Mouse (Mus musculus) cerebellum, adult 2 months (tissue): ENCODE measurements around the gene Mrpl24. TPM values are rescaled to one million over a fixed set of nuclear protein-coding genes. Genes with fewer than 3 reads are reported as not detected.

ENCODE experiments used
- DNase-seq, 2 experiments: peaks; one replicate each; pipeline ENCODE4 v3.0.0; 2021
- H3K27ac ChIP-seq: fragments of 200-500 bp; 2 replicates; pipeline ENCODE4 v1.5.1; 2012; ENCODE audit warnings: low read length, control low read depth, inconsistent platforms; ENCODE audit not compliant: insufficient read depth
- H3K27me3 ChIP-seq: fragments of 200-500 bp; 2 replicates; pipeline ENCODE4 v1.6.1; 2012; ENCODE audit warnings: inconsistent platforms, mild to moderate bottlenecking, low read length, moderate library complexity; ENCODE audit not compliant: control insufficient read depth, insufficient read depth
- H3K4me1 ChIP-seq: fragments of 200-500 bp; 2 replicates; pipeline ENCODE4 v1.6.1; 2011; ENCODE audit warnings: low read length; ENCODE audit not compliant: control insufficient read depth, insufficient read depth
- H3K4me3 ChIP-seq: fragments of 200-500 bp; replicated peaks from 2 replicates; pipeline ENCODE3; 2011; ENCODE audit warnings: mild to moderate bottlenecking, low read depth, low read length, control low read depth; ENCODE audit not compliant: insufficient read depth
- CTCF ChIP-seq: fragments of 200-500 bp; IDR thresholded peaks from 2 replicates; pipeline ENCODE4 v1.5.1; 2011; ENCODE audit warnings: low read depth, mild to moderate bottlenecking, control low read depth, low read length, moderate library complexity, borderline replicate concordance; ENCODE audit not compliant: insufficient read depth
- POLR2A ChIP-seq: fragments of 200-500 bp; IDR thresholded peaks from 2 replicates; pipeline ENCODE4 v1.6.1; 2011; ENCODE audit warnings: low read length, control low read depth, borderline replicate concordance; ENCODE audit not compliant: insufficient read depth
- WGBS: fragments of 180-500 bp; shearing (Covaris S2); methylation state at CpG from one replicate; pipeline ENCODE4 v1.1.7; 2018; 5-methylcytosine and 5-hydroxymethylcytosine counted together
- polyA plus RNA-seq: library from polyadenylated mRNA; depleted of rRNA; stranded (reverse); fragments of >200 nt; gene quantifications from 2 replicates; pipeline ENCODE4 v1.2.3, GENCODE M21; 2012; rRNA removed

The Mrpl24 gene
- polyA plus RNA-seq, 1 experiment = 84.9 TPM

DNA sequence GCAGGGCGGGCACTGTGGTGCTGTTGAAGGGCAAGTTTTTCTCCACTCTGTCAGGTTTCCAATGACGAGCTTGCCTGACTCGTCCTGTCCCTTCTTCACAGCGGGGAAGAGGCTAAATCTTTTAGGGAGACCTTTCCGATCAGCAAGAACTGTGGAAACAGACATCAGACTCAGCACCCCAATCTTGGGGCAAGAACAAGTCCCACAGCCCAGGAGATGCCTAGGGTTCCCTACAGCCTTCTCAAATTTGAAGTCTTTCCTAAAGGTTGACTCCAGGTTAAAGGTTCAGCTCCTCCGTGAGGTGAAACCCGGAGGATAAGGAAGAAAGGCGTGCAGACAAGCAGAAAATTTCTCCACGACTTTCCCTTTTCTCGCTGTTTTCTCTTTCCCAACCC, 40.9 kb downstream of the Mrpl24 start:
- Histone ChIP-seq H3K27ac (no peak overlapping the region), H3K27me3 (0 out of 2 replicates have a peak, but pooled peaks cover 1% of the 10 kb centered on the region), H3K4me1 (no peaks in the 10 kb centered on the region), H3K4me3 (no peak overlapping the region)
- DNase-seq = no peak
- no peak for TF ChIP-seq CTCF
- 22% methylated on average over 10 of the region's 10 CpGs for WGBS

DNA sequence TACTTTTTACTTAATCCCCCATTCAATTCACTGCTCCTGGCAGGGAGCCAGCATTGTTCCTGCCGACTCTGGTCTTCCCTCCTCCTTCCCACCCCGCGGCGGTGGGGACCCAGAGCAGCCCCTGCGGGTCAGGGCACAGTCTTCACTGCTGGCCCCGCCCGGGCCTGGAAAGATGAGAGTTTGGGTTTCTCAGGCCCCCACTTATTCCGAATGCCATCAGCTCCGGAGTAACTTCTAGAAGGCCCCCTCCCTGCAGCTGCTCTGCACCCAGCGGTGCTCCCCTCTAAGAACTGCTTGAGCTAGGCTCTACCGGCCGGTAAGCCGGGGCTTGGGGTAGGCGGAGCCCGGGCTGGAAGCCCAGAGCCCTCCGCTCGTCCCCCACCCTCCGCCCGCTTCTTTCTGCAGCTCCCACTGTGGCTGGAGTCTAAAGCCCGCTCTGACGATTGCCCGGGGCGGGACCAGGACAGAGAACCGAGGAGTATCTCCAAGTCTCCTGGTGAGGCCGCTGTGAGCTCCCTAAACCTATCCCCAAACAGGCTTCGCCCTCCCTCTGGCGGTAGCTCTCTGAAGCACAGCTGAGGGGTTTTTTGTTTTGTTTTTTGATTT, 41.4 kb downstream of the Mrpl24 start:
- Histone ChIP-seq H3K27me3 (0 out of 2 replicates have a peak, but pooled peaks cover 1% of the 10 kb centered on the region), H3K27ac (no peak overlapping the region), H3K4me3 (peak overlapping the region; percentile 40), H3K4me1 (no peaks in the 10 kb centered on the region)
- no peak for TF ChIP-seq POLR2A
- TF ChIP-seq CTCF = peak; percentile 82
- under 1% methylated on average over 27 of the region's 27 CpGs for WGBS
- peak; percentile 67 to 76 for DNase-seq

DNA sequence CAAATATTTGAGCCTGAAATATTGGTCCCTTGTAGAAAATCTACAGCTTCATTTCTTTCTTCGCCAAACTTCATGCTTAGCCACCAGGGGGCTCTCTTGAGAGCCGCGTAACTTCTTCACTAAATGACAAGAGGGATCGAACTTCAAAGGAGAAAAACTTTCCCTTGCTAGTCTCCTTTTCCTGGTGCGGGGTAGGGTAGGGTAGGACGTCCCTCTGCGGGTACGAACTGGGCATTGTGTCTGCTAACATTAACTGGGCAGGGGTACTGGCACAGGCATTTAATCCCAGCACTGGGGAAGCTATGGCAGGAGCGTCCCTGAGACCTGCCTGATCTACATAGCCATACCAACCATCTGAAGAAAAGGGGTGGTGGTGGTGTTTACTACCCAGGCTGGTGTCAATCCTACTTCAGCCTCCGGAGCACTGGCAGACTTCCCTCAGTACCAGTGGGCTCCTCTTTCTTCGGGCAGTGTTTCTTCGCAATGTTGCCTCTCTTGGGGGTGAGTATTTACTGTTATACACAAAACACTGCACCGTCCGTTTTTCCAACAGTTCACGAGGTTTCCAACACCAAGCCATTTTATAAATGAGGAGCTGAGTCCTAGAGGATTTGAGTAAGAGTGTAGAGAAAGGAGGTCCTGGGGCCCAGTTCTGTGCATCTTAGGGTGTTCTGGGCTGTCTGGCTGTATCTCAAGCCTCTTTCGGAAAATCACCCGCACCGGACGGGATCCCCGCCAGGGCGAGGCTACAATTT, 51.1 kb downstream of the Mrpl24 start:
- Histone ChIP-seq H3K4me1 (peaks cover 7% of the 10 kb centered on the region; the same call in 1 of the 2 replicates), H3K27me3 (peaks cover 5% of the 10 kb centered on the region), H3K4me3 (no peak overlapping the region), H3K27ac (no peak overlapping the region)
- no peak for TF ChIP-seq POLR2A
- peak; percentile 45; the same call in 1 of the 2 replicates for TF ChIP-seq CTCF
- 2% methylated on average over 21 of the region's 21 CpGs for WGBS
- DNase-seq = peak in 1 of 2 experiments; percentile 51

DNA sequence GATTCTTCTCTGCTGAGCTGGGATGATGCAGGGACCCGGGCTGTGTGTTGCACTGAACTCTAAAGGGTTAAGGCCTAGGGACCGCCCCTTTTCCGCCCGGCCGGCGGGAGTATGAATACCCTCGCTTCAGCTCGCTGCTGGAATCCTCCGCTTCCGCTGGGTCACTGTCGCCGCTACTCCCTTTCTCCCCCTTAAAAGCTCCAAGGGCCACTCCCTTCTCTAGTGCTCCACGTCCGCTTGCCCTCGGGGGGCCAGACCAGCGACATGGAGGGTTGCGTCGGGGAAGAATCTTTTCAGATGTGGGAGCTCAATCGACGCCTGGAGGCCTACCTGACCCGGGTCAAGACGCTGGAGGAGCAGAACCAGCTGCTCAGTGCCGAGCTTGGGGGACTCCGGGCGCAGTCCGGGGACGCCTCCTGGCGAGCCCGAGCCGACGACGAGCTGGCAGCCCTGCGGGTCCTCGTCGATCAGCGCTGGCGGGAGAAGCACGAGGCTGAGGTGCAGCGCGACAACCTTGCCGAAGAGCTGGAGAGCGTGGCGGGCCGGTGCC, 51.7 kb downstream of the Mrpl24 start, which contains the start of gene Nes:
TSS of gene Nes (plus strand) at position 140 of the 550 bp plus-strand sequence.
- Histone ChIP-seq H3K27ac (no peak within 1 kb of the TSS), H3K4me1 (peaks cover 7% of the 10 kb centered on the region; the same call in 1 of the 2 replicates), H3K4me3 (no peak within 1 kb of the TSS), H3K27me3 (peaks cover 5% of the 10 kb centered on the region)
- WGBS = under 1% methylated on average over 44 of the region's 44 CpGs
- no peak for DNase-seq
- TF ChIP-seq POLR2A (no peak), CTCF (no peak)

DNA sequence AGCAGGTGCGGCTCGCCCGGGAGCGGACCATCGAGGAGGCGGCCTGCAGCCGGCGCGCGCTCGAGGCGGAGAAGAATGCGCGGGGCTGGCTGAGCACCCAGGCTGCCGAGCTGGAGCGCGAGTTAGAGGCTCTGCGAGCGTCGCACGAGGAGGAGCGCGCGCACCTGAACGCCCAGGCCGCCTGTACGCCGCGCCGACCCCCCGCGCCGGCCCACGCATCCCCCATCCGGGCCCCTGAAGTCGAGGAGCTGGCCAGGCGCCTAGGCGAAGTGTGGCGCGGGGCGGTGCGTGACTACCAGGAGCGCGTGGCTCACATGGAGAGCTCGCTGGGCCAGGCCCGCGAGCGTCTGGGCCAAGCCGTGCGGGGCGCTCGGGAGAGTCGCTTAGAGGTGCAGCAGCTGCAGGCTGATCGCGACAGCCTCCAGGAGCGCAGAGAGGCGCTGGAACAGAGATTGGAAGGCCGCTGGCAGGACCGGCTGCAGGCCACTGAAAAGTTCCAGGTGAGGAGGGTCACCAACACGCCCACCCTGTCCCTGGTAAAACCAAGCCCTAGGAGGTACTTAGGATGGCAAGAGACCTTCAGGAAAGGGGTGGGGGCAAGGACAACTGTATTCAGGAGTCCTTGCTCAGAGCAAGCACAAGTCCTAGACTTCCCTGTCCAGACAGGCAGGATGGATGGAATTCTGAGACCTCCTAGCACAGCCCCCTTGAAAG, 52.3 kb downstream of the Mrpl24 start:
- WGBS = 2% methylated on average over 60 of the region's 60 CpGs
- Histone ChIP-seq H3K4me3 (no peak overlapping the region), H3K4me1 (peaks cover 7% of the 10 kb centered on the region; the same call in 1 of the 2 replicates), H3K27me3 (peaks cover 5% of the 10 kb centered on the region), H3K27ac (no peak overlapping the region)
- DNase-seq = no peak
- TF ChIP-seq CTCF (no peak), POLR2A (no peak)

DNA sequence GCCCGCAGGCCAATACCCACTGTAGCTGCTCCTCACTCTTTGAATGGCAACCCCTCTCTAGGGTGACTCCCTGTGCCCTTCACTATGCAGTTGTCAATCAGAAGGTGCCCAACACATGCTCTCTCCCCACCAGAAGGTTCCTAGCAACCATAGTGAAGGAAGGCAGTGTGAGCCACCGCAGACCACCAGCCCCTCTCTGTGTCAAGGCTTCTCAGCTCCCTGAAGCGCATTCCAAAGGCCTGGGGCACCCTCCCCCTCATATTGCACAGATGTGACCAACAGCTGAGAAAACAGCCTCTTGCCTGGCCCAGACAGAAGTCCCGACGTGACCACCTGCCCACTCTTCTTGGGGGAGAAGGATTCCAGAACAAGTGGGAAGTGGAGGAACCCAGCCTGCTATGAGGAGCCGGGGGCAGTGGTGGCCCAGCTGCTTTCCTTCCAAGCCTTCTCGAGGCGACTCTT, 52.9 kb downstream of the Mrpl24 start:
- H3K27ac ChIP-seq = no peak overlapping the region
- TF ChIP-seq CTCF (no peak), POLR2A (no peak)
- no peak for DNase-seq
- WGBS = 26% methylated on average over 8 of the region's 8 CpGs
- no peak overlapping the region for H3K4me3 ChIP-seq
- H3K4me1 ChIP-seq = peaks cover 7% of the 10 kb centered on the region; the same call in 1 of the 2 replicates
- peaks cover 5% of the 10 kb centered on the region for H3K27me3 ChIP-seq

DNA sequence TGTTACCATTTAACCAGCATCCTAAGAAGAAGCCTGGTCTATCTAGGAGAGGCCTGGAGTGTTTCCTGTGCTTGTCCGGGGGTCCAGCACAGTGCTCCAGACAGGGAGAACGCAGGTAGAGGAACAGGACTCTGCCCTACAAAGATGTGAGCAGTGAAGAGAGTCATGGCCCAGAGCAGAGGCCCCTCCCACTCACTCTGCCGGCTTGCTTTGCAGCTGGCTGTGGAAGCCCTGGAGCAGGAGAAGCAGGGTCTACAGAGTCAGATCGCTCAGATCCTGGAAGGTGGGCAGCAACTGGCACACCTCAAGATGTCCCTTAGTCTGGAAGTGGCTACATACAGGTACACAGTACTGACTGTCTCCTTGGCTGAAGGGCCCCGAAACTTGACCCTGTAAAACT, 53.5 kb downstream of the Mrpl24 start:
- Histone ChIP-seq H3K4me1 (peaks cover 7% of the 10 kb centered on the region; the same call in 1 of the 2 replicates), H3K27me3 (peaks cover 5% of the 10 kb centered on the region), H3K4me3 (no peak overlapping the region), H3K27ac (no peak overlapping the region)
- DNase-seq = no peak
- WGBS = 41% methylated on average over 5 of the region's 5 CpGs
- TF ChIP-seq CTCF (no peak), POLR2A (no peak)

Other genes starting within 250 kb of the Mrpl24 start
- 0.47 and 0.70 TPM in 2 replicates for gene Lrrc71, start 170.9 kb upstream of the Mrpl24 start, polyA plus RNA-seq
- 2.5 and 2.8 TPM in 2 replicates for gene Ntrk1, start 124.3 kb upstream of the Mrpl24 start, polyA plus RNA-seq
- 1.3 and 1.4 TPM in 2 replicates for gene Insrr, start 122.6 kb upstream of the Mrpl24 start, polyA plus RNA-seq
- 7.4 and 8.5 TPM in 2 replicates for gene Pear1, start 95.2 kb upstream of the Mrpl24 start, polyA plus RNA-seq
- 0.05 TPM in 2 replicates for gene Sh2d2a, start 72.8 kb upstream of the Mrpl24 start, polyA plus RNA-seq
- gene Prcc, start 33.9 kb upstream of the Mrpl24 start, polyA plus RNA-seq = 47.6 and 48.8 TPM in 2 replicates
- gene Hdgf, start 13.2 kb upstream of the Mrpl24 start, polyA plus RNA-seq = 180 and 194 TPM in 2 replicates
- 15.2 and 15.9 TPM in 2 replicates for gene Isg20l2, start 10.8 kb downstream of the Mrpl24 start, polyA plus RNA-seq
- 46.8 and 49.5 TPM in 2 replicates for gene Rrnad1, start 11.2 kb downstream of the Mrpl24 start, polyA plus RNA-seq
- gene Crabp2, start 29.2 kb downstream of the Mrpl24 start, polyA plus RNA-seq = 3.5 and 5.0 TPM in 2 replicates
- gene Nes, start 51.6 kb downstream of the Mrpl24 start, polyA plus RNA-seq = 2.7 and 3.4 TPM in 2 replicates
- 357 and 400 TPM in 2 replicates for gene Bcan, start 80.7 kb downstream of the Mrpl24 start, polyA plus RNA-seq
- 103 and 112 TPM in 2 replicates for gene Hapln2, start 108.1 kb downstream of the Mrpl24 start, polyA plus RNA-seq
- gene Gpatch4, start 123.6 kb downstream of the Mrpl24 start, polyA plus RNA-seq = 11.4 and 14.4 TPM in 2 replicates
- 118 and 120 TPM in 2 replicates for gene Naxe, start 139.0 kb downstream of the Mrpl24 start, polyA plus RNA-seq
- not detected in 2 replicates for gene Ttc24, start 158.8 kb downstream of the Mrpl24 start, polyA plus RNA-seq
- 0.11 and 0.14 TPM in 2 replicates for gene Iqgap3, start 162.5 kb downstream of the Mrpl24 start, polyA plus RNA-seq
- 102 and 116 TPM in 2 replicates for gene Mef2d, start 222.9 kb downstream of the Mrpl24 start, polyA plus RNA-seq